Mouse (Mus musculus) cerebellum, postnatal 25 days (tissue): ENCODE data around the gene Aldh1a3.

ENCODE experiments used
- DNase-seq, 2 experiments: peaks; one replicate each; pipeline ENCODE4 v3.0.0; 2021; ENCODE audit warnings: mixed read lengths in 2 of 2

The Aldh1a3 gene

DNA sequence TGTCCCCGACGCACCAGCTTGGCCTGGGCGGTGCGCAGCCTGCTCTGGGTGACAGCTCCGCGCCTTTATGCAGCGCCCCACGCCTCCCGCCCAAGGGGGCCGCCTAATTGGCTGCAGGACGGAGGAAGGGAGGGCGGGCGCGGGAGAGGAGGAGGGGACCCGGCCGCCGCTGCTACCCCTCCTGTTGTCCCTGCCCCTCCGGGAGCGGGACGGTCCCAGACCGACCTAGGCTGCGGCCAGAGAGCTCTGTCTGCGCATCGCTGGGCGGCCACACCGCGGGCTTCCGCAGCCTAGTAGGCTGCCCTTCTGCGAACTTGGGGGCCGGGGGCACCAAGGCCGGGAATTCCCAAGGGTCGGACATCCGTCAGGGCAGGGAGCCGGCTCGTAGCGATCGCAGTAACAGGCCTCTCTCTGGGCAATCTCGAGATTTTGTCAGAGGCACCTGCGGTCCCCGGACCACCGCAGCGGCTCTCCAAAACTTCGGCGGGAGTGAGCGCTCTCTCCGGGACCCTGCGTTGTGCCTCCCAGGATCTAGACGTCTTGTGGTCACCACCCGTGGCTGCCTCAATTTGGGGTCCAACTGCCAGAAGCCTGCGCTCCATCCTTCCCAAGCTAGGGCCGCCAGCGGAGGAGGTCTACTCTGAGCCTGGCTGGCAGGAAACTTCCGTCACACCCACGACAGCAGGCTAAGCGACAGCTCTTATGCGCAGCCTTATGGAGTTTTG lies at the start of gene Aldh1a3:
TSS of gene Aldh1a3 (minus strand) at position 81 of the 725 bp plus-strand sequence.
- DNase-seq: no peak

DNA sequence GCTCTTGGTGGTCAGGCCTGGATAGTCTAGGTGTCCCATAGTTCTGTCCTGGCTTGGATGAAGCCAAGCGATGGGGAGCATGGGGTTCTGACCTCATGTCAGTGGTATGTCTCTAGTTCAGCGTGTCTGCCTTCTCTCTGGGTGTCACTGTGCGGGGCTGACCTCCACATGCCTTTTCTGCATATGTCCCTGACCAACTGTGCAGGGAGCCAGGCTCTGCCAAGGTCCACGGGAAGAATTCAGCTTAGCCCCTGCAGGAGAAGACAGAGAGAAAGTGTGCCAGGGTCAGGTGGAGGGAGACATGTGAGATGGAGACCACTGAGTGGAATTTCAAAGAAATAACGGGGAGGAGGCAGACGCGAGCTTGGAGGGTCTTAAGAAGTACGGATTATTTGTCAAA lies 49.0 kb upstream of the Aldh1a3 start:
- DNase-seq: no peak

DNA sequence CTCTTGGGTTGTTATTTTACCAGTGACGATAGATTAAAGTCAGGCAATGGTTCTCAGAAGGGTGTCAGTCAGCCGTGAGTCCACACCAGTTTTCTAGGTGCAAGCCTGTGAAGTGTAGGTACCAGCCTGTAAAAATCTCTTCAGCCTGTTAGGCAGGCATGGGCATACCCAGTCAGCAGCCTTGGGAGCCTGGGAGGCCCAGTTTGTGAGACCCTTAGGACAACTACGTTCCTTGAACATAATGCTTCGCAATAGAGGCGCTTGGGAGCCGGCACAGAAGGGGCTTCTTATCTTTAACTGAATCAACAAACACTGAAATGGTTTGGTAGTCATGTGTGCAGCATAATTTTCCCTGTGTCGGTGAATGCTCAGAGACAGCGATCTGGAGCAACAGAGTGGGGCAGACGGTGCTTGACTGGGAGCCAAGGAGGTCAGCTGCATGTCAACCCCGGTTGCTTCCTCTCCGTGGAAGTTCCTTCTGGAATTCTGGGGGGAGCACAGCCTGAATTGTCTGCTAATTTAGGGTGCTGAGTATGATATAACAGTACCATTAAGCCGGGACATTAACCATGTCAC lies 44.4 kb upstream of the Aldh1a3 start:
- DNase-seq: no peak

DNA sequence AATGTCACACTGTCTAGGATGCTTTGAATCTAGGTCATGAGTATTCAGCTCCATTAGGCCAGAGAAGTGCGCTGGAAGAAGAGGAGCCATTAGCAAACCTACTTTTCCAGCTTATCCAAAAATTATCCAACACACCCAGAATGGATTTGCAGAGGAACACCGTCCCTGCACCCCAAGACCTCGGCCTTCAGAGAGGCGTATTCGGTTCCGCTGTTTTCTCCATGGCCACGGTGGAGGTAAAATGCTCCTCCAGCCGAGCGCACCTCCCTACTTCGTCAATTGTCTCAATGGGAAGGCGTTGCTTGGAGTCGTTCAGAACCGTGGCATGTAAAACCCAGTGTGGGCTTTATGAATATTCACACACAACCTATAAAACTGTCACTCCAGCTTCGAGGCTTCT lies 39.3 kb upstream of the Aldh1a3 start:
- DNase-seq: no peak

DNA sequence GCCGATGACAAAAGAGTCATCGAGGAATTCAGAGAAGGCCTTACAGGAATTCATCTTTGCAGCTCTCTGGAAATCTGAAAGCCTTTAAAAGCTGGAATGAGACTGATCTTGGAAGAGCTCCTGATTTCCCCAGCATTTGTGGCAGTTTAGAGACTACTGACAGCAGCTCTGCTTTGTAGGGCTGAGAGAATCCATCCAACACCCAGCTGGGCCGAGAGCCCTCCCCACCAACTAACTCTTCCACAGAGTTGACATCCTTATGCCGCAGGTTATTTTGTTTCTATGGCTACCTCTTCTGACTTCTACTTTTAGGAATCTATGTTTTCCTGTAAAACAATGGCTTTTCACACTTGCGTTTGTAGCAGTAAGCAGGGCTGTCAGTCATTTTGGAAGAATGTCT lies 37.9 kb upstream of the Aldh1a3 start:
- no peak for DNase-seq

DNA sequence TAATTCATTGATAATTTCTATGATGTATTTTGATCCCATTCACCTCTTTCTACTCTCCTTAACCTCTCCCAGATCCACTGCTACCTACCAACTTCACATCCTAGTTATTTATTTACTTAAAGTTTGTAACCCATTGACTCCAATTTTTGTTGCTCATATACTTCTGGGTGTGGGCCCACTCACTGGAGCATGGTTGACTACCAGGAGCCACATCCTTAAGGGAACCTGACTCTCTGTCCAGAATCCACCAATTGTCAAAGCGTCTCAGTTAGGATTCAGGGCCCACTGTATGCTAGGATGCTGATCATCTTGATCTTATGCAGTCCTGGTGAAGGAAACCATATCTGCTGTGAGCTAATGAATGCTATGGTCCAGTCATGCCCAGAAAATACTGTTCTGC lies 35.8 kb upstream of the Aldh1a3 start:
- DNase-seq: no peak

DNA sequence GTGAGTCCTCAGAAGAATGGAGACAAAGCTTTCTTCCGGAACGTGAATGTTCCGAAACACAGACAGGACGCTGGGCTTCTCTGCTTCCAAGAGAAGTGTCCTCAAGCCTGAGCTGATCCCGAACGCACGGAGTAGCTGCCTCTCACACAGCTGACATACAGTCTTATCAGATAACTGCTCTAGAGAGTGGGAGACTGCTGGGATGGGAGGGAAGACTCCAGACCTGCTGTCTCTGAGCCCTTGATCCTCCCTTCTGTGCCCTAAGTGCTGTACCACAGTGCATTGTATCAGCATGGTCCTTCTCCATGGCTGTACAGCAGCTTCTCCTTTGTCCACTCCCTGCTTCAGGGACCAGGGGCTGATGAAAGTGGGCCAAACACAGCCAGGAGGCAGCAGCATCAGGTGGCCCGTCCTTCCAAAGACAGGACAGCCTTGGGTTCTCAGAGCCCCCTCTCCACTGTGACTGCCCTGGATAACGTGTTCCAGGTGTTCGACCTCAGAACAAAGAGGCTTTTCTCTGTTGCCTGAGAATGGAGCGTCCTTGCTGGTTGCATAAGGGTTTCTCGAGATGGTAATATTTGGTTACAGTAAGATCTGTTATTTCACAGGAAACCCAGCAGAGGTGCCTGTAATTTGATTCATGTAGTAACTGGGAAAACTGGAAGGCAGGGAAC lies 24.4 kb upstream of the Aldh1a3 start:
- no peak for DNase-seq

DNA sequence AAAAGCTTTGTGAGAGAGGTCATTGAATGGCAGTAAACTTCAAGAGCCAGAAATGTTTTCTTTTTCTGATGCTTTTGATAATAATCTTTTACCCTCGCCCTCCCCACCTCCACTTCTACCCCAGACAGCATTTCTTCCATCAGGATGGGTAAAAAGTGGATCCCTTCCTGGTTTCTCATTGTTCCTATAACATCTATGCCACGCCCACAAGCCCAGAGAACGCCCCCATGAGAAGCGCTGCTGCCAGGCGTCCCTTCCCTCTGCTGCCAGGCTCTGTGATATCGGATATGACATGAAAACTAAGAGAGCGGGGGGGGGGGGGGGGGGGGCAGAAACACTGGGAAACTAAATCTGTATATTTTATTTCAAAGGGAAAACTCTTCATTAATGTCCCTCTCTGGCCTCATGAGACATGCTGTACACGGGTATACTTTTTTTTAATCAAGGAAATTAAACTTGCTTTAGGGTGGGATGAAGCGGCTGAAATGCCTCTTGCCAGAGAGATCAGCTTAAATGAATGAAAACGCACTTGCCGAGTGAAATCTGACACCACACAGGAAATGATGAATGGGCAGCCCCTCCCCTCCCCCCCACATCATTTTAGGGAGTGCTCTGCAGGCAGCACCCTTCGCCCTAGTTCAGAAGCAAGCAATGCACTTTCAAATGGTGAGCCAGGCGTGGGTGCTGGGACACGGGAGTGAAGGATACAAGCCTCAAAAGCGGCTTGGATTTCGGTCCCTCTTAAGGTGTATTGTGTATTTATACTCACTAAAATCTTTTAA lies 22.8 kb upstream of the Aldh1a3 start:
- no peak for DNase-seq

DNA sequence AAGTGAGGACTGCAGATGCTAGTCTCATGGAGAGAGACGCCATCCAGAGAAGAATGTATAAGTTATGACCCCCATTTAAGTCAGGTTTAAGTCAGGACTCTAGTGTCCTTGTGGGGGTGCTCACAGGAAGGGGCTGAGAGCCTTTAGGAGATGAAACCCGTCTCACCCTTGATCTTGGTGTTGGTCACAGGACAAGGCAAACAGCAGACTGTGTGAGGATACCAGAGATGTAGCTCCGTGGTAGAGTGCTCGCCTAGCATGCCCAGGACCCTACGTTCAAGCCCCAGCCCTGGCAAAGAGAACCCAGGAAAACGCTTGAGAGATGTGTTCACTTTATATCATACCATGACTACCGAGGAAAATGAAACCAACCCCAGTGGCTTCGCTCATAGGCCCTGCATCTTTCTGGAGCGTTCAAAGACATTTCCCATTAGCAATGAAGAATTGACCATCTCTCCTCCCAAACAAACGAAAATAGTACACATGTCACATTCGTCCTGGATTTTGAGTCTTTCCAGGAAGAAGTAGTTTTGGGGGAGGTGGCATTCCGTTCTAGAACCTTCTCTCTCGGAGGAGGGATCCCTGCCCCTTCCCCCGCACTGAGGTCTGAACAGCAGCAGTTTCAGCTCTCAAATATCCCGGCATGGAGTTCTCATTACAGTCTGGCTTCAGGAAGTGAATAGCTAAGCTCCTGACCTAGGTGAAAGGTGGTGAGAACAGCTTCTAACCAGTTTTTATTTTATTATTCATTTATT lies 21.6 kb upstream of the Aldh1a3 start:
- no peak for DNase-seq

DNA sequence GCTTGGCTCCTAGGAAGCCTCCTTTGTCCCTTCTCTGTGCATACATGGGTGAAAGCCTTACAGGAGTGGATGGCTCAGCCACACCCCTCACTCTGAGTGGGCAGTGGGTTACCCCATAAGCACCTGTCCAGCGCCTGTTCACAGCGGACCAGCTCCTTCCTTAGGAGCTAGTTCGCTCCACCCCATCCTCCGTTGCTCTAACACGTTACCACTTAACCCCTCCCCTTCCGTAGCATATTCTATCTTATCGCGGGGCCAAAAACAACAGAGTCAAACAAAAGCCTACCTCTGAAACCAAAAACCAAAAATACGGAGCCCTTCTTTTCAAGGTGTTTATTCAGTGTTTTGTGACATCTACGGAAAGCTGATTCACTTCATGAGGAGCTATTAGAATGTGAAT lies 21.0 kb upstream of the Aldh1a3 start:
- DNase-seq: no peak

DNA sequence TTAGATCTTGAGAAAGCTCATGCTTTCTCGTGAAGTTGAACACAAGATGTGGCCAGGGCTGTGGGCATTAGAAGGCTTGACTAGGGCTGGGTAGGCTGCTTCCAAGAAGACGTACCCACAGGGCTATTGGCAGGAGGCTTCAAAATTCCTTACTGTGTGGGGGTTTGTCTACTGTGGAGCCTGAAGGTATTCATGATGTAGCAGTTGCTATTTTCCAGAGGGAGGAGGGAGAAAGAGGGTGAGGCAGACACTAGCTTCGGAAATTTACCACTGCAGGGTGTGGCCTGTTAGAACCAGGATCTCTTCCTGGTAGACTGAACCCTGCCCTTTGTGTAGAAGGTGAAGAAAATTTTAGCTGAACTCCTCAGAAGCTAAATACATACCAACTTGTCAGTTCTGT lies 19.5 kb upstream of the Aldh1a3 start:
- DNase-seq: no peak

DNA sequence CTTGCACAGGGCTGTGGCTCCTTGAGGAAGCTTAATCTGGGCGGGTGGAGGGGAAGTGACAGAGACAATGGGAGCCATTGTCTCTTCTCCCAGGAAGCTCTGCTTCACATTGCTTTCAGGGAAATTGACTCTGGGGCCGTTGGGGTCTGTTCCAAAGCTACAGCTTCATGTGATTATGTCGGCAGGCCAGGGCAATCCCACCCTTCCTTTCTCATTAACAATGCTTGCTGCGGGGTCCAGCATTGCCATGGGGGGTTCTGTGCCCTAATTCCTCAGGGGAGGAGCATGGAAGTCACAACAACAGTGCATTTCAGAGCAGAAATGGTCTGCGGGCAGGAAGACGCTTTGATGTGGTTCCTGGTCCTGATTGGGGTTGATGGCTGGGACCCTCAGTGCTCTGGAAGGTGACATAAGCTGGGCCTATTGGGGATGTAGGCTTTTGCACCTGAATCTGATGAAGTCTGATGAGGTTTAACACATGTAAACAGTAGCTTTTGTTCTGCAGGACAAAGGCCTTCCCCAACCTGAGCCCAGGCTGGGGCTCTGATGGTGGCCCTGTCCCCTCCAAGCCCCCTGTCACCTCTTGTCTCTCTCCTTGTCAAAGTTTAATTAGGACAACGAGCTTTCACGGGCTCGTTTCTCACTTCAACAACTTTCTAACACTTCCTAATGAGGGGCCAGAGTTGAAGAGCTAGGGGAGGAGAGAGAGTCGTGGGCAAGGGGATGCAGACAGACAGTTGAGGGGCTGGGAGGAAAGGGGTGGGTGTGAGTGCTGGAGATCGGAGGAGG lies 18.0 kb upstream of the Aldh1a3 start:
- no peak for DNase-seq

DNA sequence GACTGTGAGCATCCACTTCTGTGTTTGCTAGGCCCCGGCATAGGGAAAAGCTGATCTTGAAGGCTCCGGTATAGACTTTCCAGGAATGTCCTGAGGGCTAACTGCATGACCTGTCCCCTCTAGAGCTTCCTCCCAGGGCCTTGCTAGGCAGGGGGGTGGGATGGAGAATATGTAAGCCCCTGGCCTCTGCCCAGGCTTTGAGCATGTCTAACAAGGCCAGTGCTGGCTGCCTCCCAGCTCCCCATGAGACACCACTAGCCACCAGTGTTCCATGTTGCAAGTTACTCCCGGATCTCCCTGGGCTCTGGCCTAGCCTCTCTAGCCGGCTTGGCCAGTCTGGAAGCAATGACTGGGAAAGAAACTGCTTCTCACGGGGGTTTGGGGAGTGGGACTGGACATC lies 17.4 kb upstream of the Aldh1a3 start:
- DNase-seq: no peak

DNA sequence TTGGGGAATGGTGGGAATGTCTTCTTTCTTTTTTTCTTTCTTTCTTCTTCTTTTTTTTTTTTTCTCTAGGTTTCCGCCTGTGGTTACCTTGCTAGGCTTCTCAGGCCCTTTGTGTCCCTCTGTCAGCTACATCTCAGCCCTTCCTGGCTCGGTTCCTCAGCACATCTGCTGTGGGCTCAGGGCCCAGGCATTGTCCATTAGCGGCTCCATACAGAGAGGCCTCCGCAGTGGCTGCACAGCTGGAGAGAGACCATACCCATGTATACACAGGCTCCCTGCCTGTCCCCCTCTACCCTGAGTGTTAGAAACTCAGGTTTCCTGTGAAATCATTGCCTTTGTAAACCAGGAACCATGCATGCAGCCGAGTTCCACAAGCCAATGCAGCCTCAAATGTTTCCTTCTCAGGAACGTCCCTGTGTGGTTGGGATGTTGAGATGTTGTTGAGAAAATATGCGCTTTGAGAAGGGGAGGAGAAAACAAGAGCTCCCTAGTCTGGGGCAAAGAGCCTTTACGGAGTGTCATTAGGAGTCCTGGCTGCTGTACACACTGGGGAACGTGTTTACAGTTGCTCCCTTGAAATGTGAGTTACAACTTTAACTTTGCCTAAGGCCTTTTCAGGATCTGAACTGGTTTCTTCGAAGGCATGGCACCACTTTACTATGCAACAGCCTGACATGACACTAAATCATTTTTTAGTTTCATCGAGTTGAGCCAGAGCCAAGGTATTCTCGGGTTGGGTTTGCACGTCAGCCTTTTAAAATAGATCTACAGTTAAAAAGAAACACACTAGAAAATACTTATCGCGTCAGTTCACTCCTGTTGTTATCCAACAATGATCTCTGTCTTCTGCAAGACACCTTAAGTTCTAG lies 15.4 kb upstream of the Aldh1a3 start:
- DNase-seq: no peak

DNA sequence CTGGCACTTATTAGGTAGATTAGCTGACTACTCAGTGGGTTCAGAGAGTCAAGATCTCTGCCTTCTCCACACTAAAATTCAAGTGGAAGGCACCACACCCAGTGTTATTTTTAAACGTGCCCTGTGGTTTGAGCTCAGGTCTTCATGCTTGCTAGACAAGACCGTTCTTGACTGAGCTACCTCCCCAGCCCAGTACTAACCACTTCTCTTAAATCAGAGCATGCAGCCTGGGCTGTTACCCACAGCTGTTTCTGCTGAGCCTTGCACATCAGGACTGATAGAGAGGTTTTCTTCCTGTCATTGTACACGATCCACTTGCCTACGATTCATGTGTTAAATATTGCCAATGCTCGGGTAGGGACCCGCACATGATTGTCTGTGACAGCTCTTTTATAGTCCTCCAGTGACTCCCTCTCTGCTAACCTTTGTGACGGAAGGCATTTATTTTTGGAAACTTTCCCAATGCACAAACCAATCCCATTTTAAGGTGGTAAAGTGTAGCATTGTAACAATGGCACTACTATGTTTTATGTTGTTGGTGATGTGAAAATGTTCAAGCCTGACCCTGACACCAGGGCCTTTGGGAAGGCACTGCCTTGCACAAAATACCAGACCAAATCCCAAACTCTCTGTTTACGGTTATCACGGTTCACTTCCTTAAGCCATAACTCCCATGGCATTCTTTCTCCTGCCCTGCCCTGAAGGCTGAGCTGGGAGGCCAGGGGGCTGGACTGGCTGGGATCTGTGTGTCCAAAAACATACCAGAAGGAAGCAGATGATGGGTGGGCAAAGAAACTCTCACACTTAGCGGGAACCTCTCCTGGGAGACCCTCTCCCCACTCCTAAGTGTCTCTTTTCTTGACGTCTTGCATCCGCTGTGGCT lies 11.7 kb upstream of the Aldh1a3 start:
- no peak for DNase-seq

DNA sequence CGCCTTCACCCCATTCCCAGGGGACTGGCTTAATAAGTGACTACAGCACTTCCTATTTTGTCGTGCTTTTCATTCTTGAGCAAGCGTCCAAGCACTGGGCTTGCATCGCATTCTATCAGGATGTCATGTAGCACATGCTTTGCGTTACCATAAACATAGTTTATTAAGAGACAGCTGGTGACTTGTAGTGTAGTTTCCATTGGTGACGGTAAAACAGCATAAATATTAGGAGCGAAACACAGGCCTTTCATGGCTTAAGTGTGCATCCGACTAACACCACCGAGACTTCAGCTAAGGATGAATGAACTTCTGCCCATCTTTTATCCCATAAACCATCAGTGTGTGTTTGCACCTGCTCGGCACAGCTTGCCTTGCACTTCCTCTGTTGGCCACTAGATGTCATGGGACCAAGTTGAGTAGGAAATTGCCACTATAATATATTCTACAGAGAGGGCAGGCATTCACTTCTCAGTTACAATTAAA lies 7.2 kb upstream of the Aldh1a3 start:
- peak; percentile 66 to 82 for DNase-seq

DNA sequence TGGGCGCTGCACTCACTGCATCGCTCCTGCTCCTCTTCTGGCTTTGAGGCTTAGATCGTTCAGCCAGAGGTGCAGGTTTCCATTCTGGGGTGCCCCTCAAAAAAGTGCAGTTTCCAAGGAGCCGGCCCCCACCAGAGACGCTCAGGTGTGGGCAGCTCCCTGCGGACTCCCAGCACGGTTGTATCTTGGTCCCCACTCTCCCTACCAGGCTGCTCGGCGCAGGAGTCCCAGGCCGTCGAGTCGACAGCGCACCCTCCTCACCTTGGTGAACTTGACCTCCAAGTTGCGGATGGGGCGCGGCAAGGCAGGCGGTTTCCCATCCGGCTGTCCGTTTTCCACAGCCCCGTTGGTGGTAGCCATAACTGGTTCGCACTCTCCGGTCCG lies 272 bp downstream of the Aldh1a3 start:
- no peak for DNase-seq

DNA sequence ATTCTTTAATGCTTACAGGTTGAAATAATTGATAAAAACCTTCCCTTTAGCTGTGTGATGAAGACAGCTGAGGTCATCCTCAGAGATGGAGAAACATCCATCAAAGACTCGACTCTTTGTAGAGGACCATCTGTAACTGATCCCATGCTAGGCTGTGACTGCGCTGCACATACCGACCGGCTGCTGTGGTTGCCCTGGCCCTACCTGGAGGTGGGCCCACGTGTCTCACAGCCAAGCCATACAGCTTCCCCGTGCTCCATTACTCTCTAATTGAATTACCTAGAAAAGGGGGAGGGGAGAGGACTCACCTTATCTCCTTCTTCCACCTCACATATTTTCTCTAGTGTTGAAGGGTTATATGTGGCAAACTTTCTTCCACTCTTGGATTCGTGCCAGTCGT lies 5.4 kb downstream of the Aldh1a3 start:
- DNase-seq: no peak

DNA sequence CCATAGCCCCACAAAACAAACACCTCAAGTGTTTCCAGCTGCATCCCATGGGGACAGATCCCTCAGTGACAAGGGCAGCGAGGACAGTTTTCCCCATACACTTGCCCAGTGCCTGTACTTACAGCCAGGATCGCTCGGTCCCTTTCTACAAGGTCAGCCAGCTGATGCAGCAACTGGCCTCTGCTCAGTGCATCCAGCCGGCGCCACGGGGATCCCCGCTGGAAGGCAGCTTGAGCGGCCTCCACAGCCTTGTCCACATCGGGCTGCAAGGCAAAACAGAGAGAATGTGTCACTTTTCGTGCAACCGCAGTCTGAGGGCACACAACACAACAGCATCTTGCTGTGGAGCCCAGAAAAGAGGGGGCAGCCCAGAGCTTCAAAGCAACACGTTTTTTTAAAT lies 8.3 kb downstream of the Aldh1a3 start:
- no peak for DNase-seq

DNA sequence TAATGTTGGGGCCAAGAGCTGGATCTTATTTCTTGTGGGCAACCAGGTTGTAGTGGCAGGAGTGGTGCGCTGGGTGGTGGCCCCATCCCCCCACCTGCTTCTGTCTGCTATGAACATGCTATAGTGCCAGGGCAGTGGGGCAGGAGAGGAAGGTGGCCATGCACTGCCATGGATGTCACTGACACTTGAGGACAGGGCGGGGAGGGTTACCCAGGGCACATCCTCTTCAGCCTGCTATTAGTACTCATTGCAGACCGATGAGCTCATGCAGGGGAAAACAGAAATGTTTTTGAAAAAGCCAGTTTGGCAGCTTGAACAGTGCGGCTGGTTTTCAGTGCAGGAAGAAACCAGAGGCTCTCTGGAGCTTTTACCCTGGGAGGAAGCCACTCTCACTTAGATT lies 10.5 kb downstream of the Aldh1a3 start:
- DNase-seq: no peak
